Mouse (Mus musculus) liver, postnatal 0 days (tissue): ENCODE results near the gene Fam196b. TPM values are rescaled to one million over a fixed set of nuclear protein-coding genes. Genes with fewer than 3 reads are reported as not detected.

ENCODE experiments used
- ATAC-seq: fragments of 200-750 bp; cut with Nextera tagmentation; 2 replicates; pipeline ENCODE4 v1.8.0; 2017; ENCODE audit warnings: mild to moderate bottlenecking, moderate library complexity
- DNase-seq: peaks from one replicate; pipeline ENCODE4 v3.0.0-alpha.2; 2016
- H3K27ac ChIP-seq: fragments of 300-500 bp; sonication (generic); 2 replicates; pipeline ENCODE4 v1.5.1; 2014; ENCODE audit warnings: antibody characterized with exemption, moderate library complexity, mild to moderate bottlenecking, low read depth
- H3K27me3 ChIP-seq: fragments of 300-500 bp; sonication (generic); 2 replicates; pipeline ENCODE4 v1.6.1; 2014; ENCODE audit warnings: low read length, control low read depth, mixed read lengths; ENCODE audit not compliant: insufficient read depth
- H3K36me3 ChIP-seq: fragments of 300-500 bp; sonication (generic); replicated peaks from 2 replicates; pipeline ENCODE4 v1.6.1; 2014; ENCODE audit warnings: mild to moderate bottlenecking, control low read depth, low read length, moderate library complexity, mixed read lengths; ENCODE audit not compliant: insufficient read depth
- H3K4me1 ChIP-seq: fragments of 300-500 bp; sonication (generic); 2 replicates; pipeline ENCODE4 v1.6.1; 2014; ENCODE audit warnings: antibody characterized with exemption, mild to moderate bottlenecking, control low read depth; ENCODE audit not compliant: insufficient read depth
- H3K4me2 ChIP-seq: fragments of 300-500 bp; sonication (generic); 2 replicates; pipeline ENCODE4 v1.6.1; 2014; ENCODE audit warnings: low read depth, mild to moderate bottlenecking, low read length, moderate library complexity, mixed read lengths
- H3K4me3 ChIP-seq: fragments of 300-500 bp; sonication (generic); 2 replicates; pipeline ENCODE4 v1.5.1; 2014; ENCODE audit warnings: low read depth, low read length
- H3K9ac ChIP-seq: fragments of 300-500 bp; sonication (generic); replicated peaks from 2 replicates; pipeline ENCODE4 v1.6.1; 2014; ENCODE audit warnings: mild to moderate bottlenecking, moderate library complexity
- H3K9me3 ChIP-seq: fragments of 300-500 bp; sonication (generic); 2 replicates; pipeline ENCODE4 v1.6.1; 2016; ENCODE audit warnings: mild to moderate bottlenecking, control low read depth, low read length, mixed read lengths
- CTCF ChIP-seq: sonication (generic); IDR thresholded peaks from 2 replicates; pipeline ENCODE4 v1.5.1; 2016; ENCODE audit warnings: antibody characterized with exemption, low read depth
- EP300 ChIP-seq: IDR thresholded peaks from 2 replicates; pipeline ENCODE4 v1.6.1; 2016; ENCODE audit warnings: antibody characterized with exemption, low read depth, mild to moderate bottlenecking
- WGBS: fragments of 180-500 bp; shearing (Covaris S2); extraction: QIAGEN DNeasy Blood & Tissue Kit; methylation state at CpG from one replicate; pipeline ENCODE4 v1.1.7; 2014; ENCODE audit not compliant: insufficient replicate concordance; 5-methylcytosine and 5-hydroxymethylcytosine counted together
- polyA plus RNA-seq: library from polyadenylated mRNA; unstranded; fragments of >200 nt; fragmentation: Nextera tagmentation; extraction: Ambion mirVana; gene quantifications from 2 replicates; pipeline ENCODE4 v1.2.1, GENCODE M21; 2015

Fam196b gene
- polyA plus RNA-seq, 1 experiment from 2014 or later = 0.11 TPM

GRCm38 (mm10) chr11:34344310-34344709 lies 29.7 kb downstream of the Fam196b start:
- no peak for ATAC-seq
- Histone ChIP-seq H3K27me3 (no peaks in the 10 kb centered on the region), H3K4me2 (no peak overlapping the region), H3K36me3 (no peaks in the 10 kb centered on the region), H3K9me3 (no peaks in the 10 kb centered on the region), H3K4me3 (no peak overlapping the region), H3K4me1 (no peaks in the 10 kb centered on the region), H3K9ac (no peak overlapping the region), H3K27ac (no peak overlapping the region)
- DNase-seq = no peak
- TF ChIP-seq EP300 (no peak), CTCF (no peak)
- 77% methylated on average over 5 of the region's 5 CpGs for WGBS

GRCm38 (mm10) chr11:34348287-34348918 lies 33.8 kb downstream of the Fam196b start:
- no peak overlapping the region for H3K9ac ChIP-seq
- no peaks in the 10 kb centered on the region for H3K9me3 ChIP-seq
- no peak overlapping the region for H3K4me2 ChIP-seq
- no peak for TF ChIP-seq CTCF
- TF ChIP-seq EP300 = no peak
- no peaks in the 10 kb centered on the region for H3K4me1 ChIP-seq
- H3K36me3 ChIP-seq = no peaks in the 10 kb centered on the region
- no peak for DNase-seq
- no peak overlapping the region for H3K4me3 ChIP-seq
- H3K27ac ChIP-seq = no peak overlapping the region
- 65% methylated on average over 4 of the region's 4 CpGs for WGBS
- no peaks in the 10 kb centered on the region for H3K27me3 ChIP-seq
- ATAC-seq = no peak

- no peak overlapping the region for H3K27ac ChIP-seq
- H3K36me3 ChIP-seq = no peaks in the 10 kb centered on the region
- no peaks in the 10 kb centered on the region for H3K4me1 ChIP-seq
- TF ChIP-seq EP300 = no peak
- TF ChIP-seq CTCF = no peak
- no peak for DNase-seq
- WGBS = 84% methylated on average over 10 of the region's 10 CpGs
- no peak for ATAC-seq
- no peaks in the 10 kb centered on the region for H3K27me3 ChIP-seq
- H3K9ac ChIP-seq = no peak overlapping the region
- no peak overlapping the region for H3K4me3 ChIP-seq
- H3K9me3 ChIP-seq = no peaks in the 10 kb centered on the region
- H3K4me2 ChIP-seq = no peak overlapping the region
Measured at GRCm38 (mm10) chr11:34349453-34350056, 34.9 kb downstream of the Fam196b start.

GRCm38 (mm10) chr11:34355406-34355805 lies 40.8 kb downstream of the Fam196b start:
- TF ChIP-seq CTCF (no peak), EP300 (no peak)
- 79% methylated on average over 12 of the region's 12 CpGs for WGBS
- no peak for ATAC-seq

GRCm38 (mm10) chr11:34356109-34356508 lies 41.5 kb downstream of the Fam196b start:
- Histone ChIP-seq H3K4me3 (no peak overlapping the region), H3K9me3 (no peaks in the 10 kb centered on the region), H3K27me3 (no peaks in the 10 kb centered on the region), H3K4me2 (no peak overlapping the region), H3K36me3 (no peaks in the 10 kb centered on the region), H3K27ac (no peak overlapping the region), H3K9ac (no peak overlapping the region), H3K4me1 (no peaks in the 10 kb centered on the region)
- TF ChIP-seq EP300 = no peak
- no peak for TF ChIP-seq CTCF
- 68% methylated on average over 2 of the region's 2 CpGs for WGBS
- DNase-seq = no peak
- ATAC-seq = no peak

More at GRCm38 (mm10) chr11:34355406-34355805, 40.8 kb downstream of the Fam196b start:
- H3K27ac ChIP-seq = no peak overlapping the region
- no peaks in the 10 kb centered on the region for H3K9me3 ChIP-seq
- no peaks in the 10 kb centered on the region for H3K36me3 ChIP-seq
- no peak overlapping the region for H3K4me3 ChIP-seq
- H3K27me3 ChIP-seq = no peaks in the 10 kb centered on the region
- no peak overlapping the region for H3K9ac ChIP-seq
- H3K4me2 ChIP-seq = no peak overlapping the region
- no peaks in the 10 kb centered on the region for H3K4me1 ChIP-seq
- DNase-seq = no peak

DNA sequence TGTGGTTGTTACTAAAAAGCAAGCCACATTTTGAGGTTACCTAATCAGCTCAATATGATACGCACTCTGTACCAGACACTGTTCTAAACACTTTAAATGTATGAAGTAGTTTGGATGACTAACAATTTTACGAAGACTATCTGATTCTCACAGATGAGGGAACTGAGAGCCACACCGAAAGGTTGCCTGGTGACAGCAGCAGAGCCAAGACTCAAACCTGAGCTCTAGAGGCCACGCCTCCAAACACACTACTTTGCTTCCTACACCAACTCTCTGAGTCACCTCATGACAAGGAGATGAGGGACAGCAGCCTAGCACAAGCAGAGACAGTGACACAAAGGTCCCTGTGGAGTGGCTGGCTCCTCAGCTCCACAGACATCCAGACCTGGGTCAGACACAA lies 57.6 kb downstream of the Fam196b start:
- Histone ChIP-seq H3K9me3 (no peaks in the 10 kb centered on the region), H3K9ac (no peak overlapping the region), H3K27ac (no peak overlapping the region), H3K36me3 (no peaks in the 10 kb centered on the region), H3K4me1 (no peaks in the 10 kb centered on the region), H3K4me2 (no peak overlapping the region), H3K27me3 (no peaks in the 10 kb centered on the region), H3K4me3 (no peak overlapping the region)
- DNase-seq (no peak), ATAC-seq (no peak)
- TF ChIP-seq EP300 (no peak), CTCF (no peak)
- 67% methylated on average over 4 of the region's 4 CpGs for WGBS
